8 mouse cellular contexts compared by ENCODE assay signal in genomic region chr1:79671196-79671542, GRCm38 (mm10). TPM values are rescaled to one million over a fixed set of nuclear protein-coding genes. Genes with fewer than 3 reads are reported as not detected.
DNase-seq lines count a peak whose midpoint lies in the region; ATAC-seq and TF ChIP-seq lines count a peak whose summit lies in the region.

No protein-coding gene starts in this region.

- peaks cover 46% of the 10 kb centered on the region for H3K27me3 ChIP-seq in heart, embryonic 13.5 days (replicated peaks)
- H3K27me3 ChIP-seq in hindbrain, embryonic 16.5 days (replicated peaks; ENCODE audit: control insufficient read depth, insufficient read depth, low read length): peaks cover 10% of the 10 kb centered on the region
- H3K27me3 ChIP-seq in midbrain, embryonic 12.5 days: peaks cover 45% of the 10 kb centered on the region

- no peak overlapping the region for H3K27ac ChIP-seq in heart, embryonic 13.5 days (replicated peaks)
- peak overlapping the region; percentile 62; the same call in 1 of the 2 replicates for H3K27ac ChIP-seq in bone marrow, adult 2 months (ENCODE audit: control insufficient read depth, insufficient read depth, low read depth, low read length, poor library complexity)
- H3K27ac ChIP-seq in hindbrain, embryonic 16.5 days (ENCODE audit: low read depth, low read length): no peak overlapping the region
- no peak overlapping the region for H3K27ac ChIP-seq in midbrain, embryonic 12.5 days (replicated peaks)

- H3K4me2 ChIP-seq in heart, embryonic 13.5 days: peak overlapping the region; percentile 99
- H3K4me2 ChIP-seq in hindbrain, embryonic 16.5 days (ENCODE audit: low read length): peak overlapping the region; percentile 94
- peak overlapping the region; percentile 99 for H3K4me2 ChIP-seq in midbrain, embryonic 12.5 days (replicated peaks)

- peaks cover 40% of the 10 kb centered on the region for H3K4me1 ChIP-seq in heart, embryonic 13.5 days
- peaks cover 4% of the 10 kb centered on the region for H3K4me1 ChIP-seq in bone marrow, adult 2 months (ENCODE audit: control insufficient read depth, insufficient read depth, low read length)
- peaks cover 5% of the 10 kb centered on the region; the same call in 1 of the 2 replicates for H3K4me1 ChIP-seq in hindbrain, embryonic 16.5 days (ENCODE audit: control insufficient read depth, insufficient read depth, low read depth, low read length)
- peaks cover 16% of the 10 kb centered on the region for H3K4me1 ChIP-seq in midbrain, embryonic 12.5 days

- H3K4me3 ChIP-seq in heart, embryonic 13.5 days: peak overlapping the region; percentile 79
- H3K4me3 ChIP-seq in bone marrow, adult 2 months (replicated peaks; ENCODE audit: control insufficient read depth, low read depth, low read length): peak overlapping the region; percentile 88
- peak overlapping the region; percentile 65 for H3K4me3 ChIP-seq in hindbrain, embryonic 16.5 days (ENCODE audit: low read length)
- peak overlapping the region; percentile 65 for H3K4me3 ChIP-seq in midbrain, embryonic 12.5 days

- DNase-seq in heart, adult 11 months: no peak
- DNase-seq in thymus, postnatal 0 days (ENCODE audit: low spot score): peak; percentile 26
- no peak for DNase-seq in urinary bladder, postnatal 10 days (ENCODE audit: low spot score)
- DNase-seq in kidney, adult 8-10 months: no peak

- TF ChIP-seq POLR2A in bone marrow, adult 2 months (IDR thresholded peaks at IDR 0.05; ENCODE audit: borderline replicate concordance, control insufficient read depth, low read depth, low read length): no peak

- H3K9ac ChIP-seq in heart, embryonic 13.5 days: peak overlapping the region; percentile 81
- H3K9ac ChIP-seq in hindbrain, embryonic 16.5 days (ENCODE audit: low read depth, low read length): peak overlapping the region; percentile 64
- H3K9ac ChIP-seq in midbrain, embryonic 12.5 days (replicated peaks): no peak overlapping the region

- no peaks in the 10 kb centered on the region for H3K36me3 ChIP-seq in heart, embryonic 13.5 days
- no peaks in the 10 kb centered on the region for H3K36me3 ChIP-seq in hindbrain, embryonic 16.5 days (ENCODE audit: control insufficient read depth, insufficient read depth, low read length)
- H3K36me3 ChIP-seq in midbrain, embryonic 12.5 days: no peaks in the 10 kb centered on the region

- no peak for TF ChIP-seq CTCF in bone marrow, adult 2 months (IDR thresholded peaks at IDR 0.05; ENCODE audit: control insufficient read depth, insufficient read depth, low read length)

- ATAC-seq in heart, embryonic 13.5 days (ENCODE audit: extremely low read depth, insufficient number of reproducible peaks, low FRiP score, low TSS enrichment): no peak
- no peak for ATAC-seq in hindbrain, embryonic 16.5 days
- no peak for ATAC-seq in midbrain, embryonic 12.5 days (ENCODE audit: low FRiP score, low read depth)

- 1% methylated on average over 11 of the region's 11 CpGs for WGBS in heart, embryonic 13.5 days
- under 1% methylated on average over 11 of the region's 11 CpGs for WGBS in bone marrow, adult 2 months
- 3% methylated on average over 11 of the region's 11 CpGs for WGBS in hindbrain, embryonic 16.5 days
- 2% methylated on average over 11 of the region's 11 CpGs for WGBS in midbrain, embryonic 12.5 days

- no peaks in the 10 kb centered on the region for H3K9me3 ChIP-seq in heart, embryonic 13.5 days
- no peaks in the 10 kb centered on the region for H3K9me3 ChIP-seq in hindbrain, embryonic 16.5 days (ENCODE audit: control insufficient read depth, low read length)
- H3K9me3 ChIP-seq in midbrain, embryonic 12.5 days: no peaks in the 10 kb centered on the region

RNA-seq across cellular contexts. Expression of gene Ap1s3, which starts 0.6 kb away (rescaled TPM):
- polyA plus RNA-seq in heart, embryonic 13.5 days (2015; fragmentation: Nextera tagmentation; extraction: Ambion mirVana): 0.13 and 0.24 TPM in 2 replicates
- polyA plus RNA-seq in bone marrow, adult 2 months (2011; ENCODE audit: insufficient read depth, insufficient read length, low replicate concordance, missing spikeins): 1.6 TPM in 2 replicates
- polyA plus RNA-seq in hindbrain, embryonic 16.5 days (2015; fragmentation: Nextera tagmentation; extraction: Ambion mirVana): 0.16 and 0.40 TPM in 2 replicates
- polyA plus RNA-seq in midbrain, embryonic 12.5 days (2016; fragmentation: Nextera tagmentation; extraction: Ambion mirVana): 0.31 TPM in 1 of 2 replicates, not detected in the other
- 1.2 and 1.3 TPM in 2 replicates for polyA plus RNA-seq in thymus, postnatal 0 days (2015; fragmentation: Nextera tagmentation; extraction: Ambion mirVana)
